Mouse (Mus musculus): ENCODE measurements around the gene Wnt3a. TPM values are rescaled to one million over a fixed set of nuclear protein-coding genes. Genes with fewer than 3 reads are reported as not detected.

The Wnt3a gene
- polyA plus RNA-seq, 1 experiment from 2014 or later, result not detected

- 2% methylated on average over 15 of the region's 15 CpGs for WGBS
- Histone ChIP-seq H3K27ac (ENCODE audit: low read depth, low read length) (no peak overlapping the region), H3K36me3 (ENCODE audit: control insufficient read depth, insufficient read depth, low read length) (no peaks in the 10 kb centered on the region), H3K4me3 (ENCODE audit: low read length) (no peak overlapping the region), H3K27me3 (ENCODE audit: control insufficient read depth, insufficient read depth, low read length) (peaks cover 16% of the 10 kb centered on the region; the same call in 1 of the 2 replicates), H3K4me1 (ENCODE audit: control insufficient read depth, insufficient read depth, low read length) (no peaks in the 10 kb centered on the region), H3K4me2 (replicated peaks; ENCODE audit: low read depth, low read length) (no peak overlapping the region), H3K9ac (ENCODE audit: low read depth, low read length) (no peak overlapping the region), H3K9me3 (ENCODE audit: control insufficient read depth, low read length) (no peaks in the 10 kb centered on the region)
- peak; percentile 75 for ATAC-seq (ENCODE audit: low FRiP score, low TSS enrichment)
These were observed 51.8 kb downstream of the Wnt3a start for GRCm38 (mm10) chr11:59238525-59239427.

GRCm38 (mm10) chr11:59232797-59233196, 57.8 kb downstream of the Wnt3a start:
- no peak overlapping the region for H3K4me2 ChIP-seq (replicated peaks; ENCODE audit: low read depth, low read length)
- no peak overlapping the region for H3K4me3 ChIP-seq (ENCODE audit: low read length)
- no peaks in the 10 kb centered on the region for H3K9me3 ChIP-seq (ENCODE audit: control insufficient read depth, low read length)
- 60% methylated on average over 2 of the region's 2 CpGs for WGBS
- no peaks in the 10 kb centered on the region for H3K4me1 ChIP-seq (ENCODE audit: control insufficient read depth, insufficient read depth, low read length)
- no peaks in the 10 kb centered on the region for H3K27me3 ChIP-seq (ENCODE audit: control insufficient read depth, insufficient read depth, low read length)
- no peak overlapping the region for H3K9ac ChIP-seq (ENCODE audit: low read depth, low read length)
- H3K36me3 ChIP-seq (ENCODE audit: control insufficient read depth, insufficient read depth, low read length), result no peaks in the 10 kb centered on the region
- H3K27ac ChIP-seq (ENCODE audit: low read depth, low read length), result no peak overlapping the region
- no peak for ATAC-seq (ENCODE audit: low FRiP score, low TSS enrichment)

GRCm38 (mm10) chr11:59230144-59230760, 60.3 kb downstream of the Wnt3a start:
- Histone ChIP-seq H3K4me1 (ENCODE audit: control insufficient read depth, insufficient read depth, low read length) (peaks cover 13% of the 10 kb centered on the region), H3K27me3 (ENCODE audit: control insufficient read depth, insufficient read depth, low read length) (no peaks in the 10 kb centered on the region), H3K4me2 (replicated peaks; ENCODE audit: low read depth, low read length) (no peak overlapping the region), H3K9me3 (ENCODE audit: control insufficient read depth, low read length) (no peaks in the 10 kb centered on the region), H3K36me3 (ENCODE audit: control insufficient read depth, insufficient read depth, low read length) (no peaks in the 10 kb centered on the region), H3K9ac (ENCODE audit: low read depth, low read length) (no peak overlapping the region), H3K27ac (ENCODE audit: low read depth, low read length) (no peak overlapping the region), H3K4me3 (ENCODE audit: low read length) (no peak overlapping the region)
- 10% methylated on average over 7 of the region's 7 CpGs for WGBS
- ATAC-seq (ENCODE audit: low FRiP score, low TSS enrichment), result no peak

- Histone ChIP-seq H3K9me3 (ENCODE audit: control insufficient read depth, low read length) (no peaks in the 10 kb centered on the region), H3K27me3 (ENCODE audit: control insufficient read depth, insufficient read depth, low read length) (no peaks in the 10 kb centered on the region), H3K4me3 (ENCODE audit: low read length) (peak within 1 kb of the TSS; percentile 100), H3K4me2 (replicated peaks; ENCODE audit: low read depth, low read length) (peak within 1 kb of the TSS; percentile 88), H3K4me1 (ENCODE audit: control insufficient read depth, insufficient read depth, low read length) (peaks cover 22% of the 10 kb centered on the region), H3K27ac (ENCODE audit: low read depth, low read length) (peak within 1 kb of the TSS; percentile 94), H3K36me3 (ENCODE audit: control insufficient read depth, insufficient read depth, low read length) (peaks cover 6% of the 10 kb centered on the region), H3K9ac (ENCODE audit: low read depth, low read length) (peak within 1 kb of the TSS; percentile 96)
- WGBS, result 5% methylated on average over 57 of the region's 59 CpGs
- ATAC-seq (ENCODE audit: low FRiP score, low TSS enrichment), result peak; percentile 96
These were observed 62.2 kb downstream of the Wnt3a start, which contains the start of gene Arf1 for GRCm38 (mm10) chr11:59228122-59228953. TSS of gene Arf1 (minus strand) at chr11:59228270.

- peak overlapping the region; percentile 96 for H3K9ac ChIP-seq (ENCODE audit: low read depth, low read length)
- H3K36me3 ChIP-seq (ENCODE audit: control insufficient read depth, insufficient read depth, low read length), result peaks cover 9% of the 10 kb centered on the region
- peak overlapping the region; percentile 88 for H3K4me2 ChIP-seq (replicated peaks; ENCODE audit: low read depth, low read length)
- peak overlapping the region; percentile 100 for H3K4me3 ChIP-seq (ENCODE audit: low read length)
- 2% methylated on average over 34 of the region's 51 CpGs for WGBS
- peaks cover 24% of the 10 kb centered on the region for H3K4me1 ChIP-seq (ENCODE audit: control insufficient read depth, insufficient read depth, low read length)
- H3K27ac ChIP-seq (ENCODE audit: low read depth, low read length), result peak overlapping the region; percentile 94
- H3K9me3 ChIP-seq (ENCODE audit: control insufficient read depth, low read length), result no peaks in the 10 kb centered on the region
- no peaks in the 10 kb centered on the region for H3K27me3 ChIP-seq (ENCODE audit: control insufficient read depth, insufficient read depth, low read length)
- ATAC-seq (ENCODE audit: low FRiP score, low TSS enrichment), result peak; percentile 79
These were observed 62.9 kb downstream of the Wnt3a start for GRCm38 (mm10) chr11:59227604-59228121.

- Histone ChIP-seq H3K9me3 (ENCODE audit: control insufficient read depth, low read length) (no peaks in the 10 kb centered on the region), H3K9ac (ENCODE audit: low read depth, low read length) (peak overlapping the region; percentile 96), H3K4me3 (ENCODE audit: low read length) (peak overlapping the region; percentile 100), H3K27ac (ENCODE audit: low read depth, low read length) (peak overlapping the region; percentile 94; the same call in 1 of the 2 replicates), H3K4me2 (replicated peaks; ENCODE audit: low read depth, low read length) (peak overlapping the region; percentile 88), H3K4me1 (ENCODE audit: control insufficient read depth, insufficient read depth, low read length) (peaks cover 27% of the 10 kb centered on the region), H3K36me3 (ENCODE audit: control insufficient read depth, insufficient read depth, low read length) (peaks cover 9% of the 10 kb centered on the region), H3K27me3 (ENCODE audit: control insufficient read depth, insufficient read depth, low read length) (no peaks in the 10 kb centered on the region)
- WGBS, result 3% methylated on average over 21 of the region's 21 CpGs
- no peak for ATAC-seq (ENCODE audit: low FRiP score, low TSS enrichment)
These were observed 63.6 kb downstream of the Wnt3a start for GRCm38 (mm10) chr11:59226787-59227603.

GRCm38 (mm10) chr11:59226251-59226650, 64.3 kb downstream of the Wnt3a start:
- H3K4me1 ChIP-seq (ENCODE audit: control insufficient read depth, insufficient read depth, low read length), result peaks cover 27% of the 10 kb centered on the region

GRCm38 (mm10) chr11:59225167-59225566, 65.4 kb downstream of the Wnt3a start:
- H3K4me2 ChIP-seq (replicated peaks; ENCODE audit: low read depth, low read length), result peak overlapping the region; percentile 19; the same call in 1 of the 2 replicates
- no peaks in the 10 kb centered on the region for H3K9me3 ChIP-seq (ENCODE audit: control insufficient read depth, low read length)
- H3K27ac ChIP-seq (ENCODE audit: low read depth, low read length), result no peak overlapping the region
- H3K9ac ChIP-seq (ENCODE audit: low read depth, low read length), result no peak overlapping the region
- ATAC-seq (ENCODE audit: low FRiP score, low TSS enrichment), result no peak
- H3K4me1 ChIP-seq (ENCODE audit: control insufficient read depth, insufficient read depth, low read length), result peaks cover 27% of the 10 kb centered on the region
- H3K27me3 ChIP-seq (ENCODE audit: control insufficient read depth, insufficient read depth, low read length), result no peaks in the 10 kb centered on the region
- H3K4me3 ChIP-seq (ENCODE audit: low read length), result no peak overlapping the region
- H3K36me3 ChIP-seq (ENCODE audit: control insufficient read depth, insufficient read depth, low read length), result peaks cover 12% of the 10 kb centered on the region
- WGBS, result 71% methylated on average over 2 of the region's 2 CpGs

More at GRCm38 (mm10) chr11:59226251-59226650, 64.3 kb downstream of the Wnt3a start:
- no peak overlapping the region for H3K27ac ChIP-seq (ENCODE audit: low read depth, low read length)
- peaks cover 9% of the 10 kb centered on the region for H3K36me3 ChIP-seq (ENCODE audit: control insufficient read depth, insufficient read depth, low read length)
- H3K9ac ChIP-seq (ENCODE audit: low read depth, low read length), result peak overlapping the region; percentile 96
- peak overlapping the region; percentile 100 for H3K4me3 ChIP-seq (ENCODE audit: low read length)
- H3K9me3 ChIP-seq (ENCODE audit: control insufficient read depth, low read length), result no peaks in the 10 kb centered on the region
- WGBS, result 35% methylated on average over 3 of the region's 3 CpGs
- no peak for ATAC-seq (ENCODE audit: low FRiP score, low TSS enrichment)
- peak overlapping the region; percentile 88 for H3K4me2 ChIP-seq (replicated peaks; ENCODE audit: low read depth, low read length)
- no peaks in the 10 kb centered on the region for H3K27me3 ChIP-seq (ENCODE audit: control insufficient read depth, insufficient read depth, low read length)
